Mouse (Mus musculus): Measurements from ENCODE around the gene Gls. TPM values are rescaled to one million over a fixed set of nuclear protein-coding genes. Genes with fewer than 3 reads are reported as not detected.

Gene Gls
- total RNA-seq, 2 experiments from 2014 or later: 367 to 371 TPM

DNA sequence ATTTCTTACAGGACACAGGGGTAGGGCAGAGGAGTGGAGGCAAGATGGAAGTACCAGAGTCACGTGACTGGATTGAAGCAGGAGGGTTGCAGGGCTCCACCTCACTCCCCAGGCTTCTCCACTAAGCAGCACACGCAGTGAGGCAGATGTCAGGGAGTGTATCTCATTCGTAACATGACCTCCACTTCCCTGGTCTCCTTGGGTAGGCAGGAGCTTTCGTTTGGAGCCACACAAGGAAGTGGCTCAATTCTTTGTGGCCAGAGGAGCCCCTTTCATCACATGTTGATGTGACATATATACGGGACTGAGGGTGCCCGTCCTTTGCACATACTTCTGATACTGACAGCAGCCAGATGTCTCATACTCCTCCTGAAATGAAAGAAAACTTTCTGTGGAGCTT lies 103.2 kb downstream of the Gls start:
- no peak for DNase-seq (ENCODE audit: low spot score in 2 of 2)

DNA sequence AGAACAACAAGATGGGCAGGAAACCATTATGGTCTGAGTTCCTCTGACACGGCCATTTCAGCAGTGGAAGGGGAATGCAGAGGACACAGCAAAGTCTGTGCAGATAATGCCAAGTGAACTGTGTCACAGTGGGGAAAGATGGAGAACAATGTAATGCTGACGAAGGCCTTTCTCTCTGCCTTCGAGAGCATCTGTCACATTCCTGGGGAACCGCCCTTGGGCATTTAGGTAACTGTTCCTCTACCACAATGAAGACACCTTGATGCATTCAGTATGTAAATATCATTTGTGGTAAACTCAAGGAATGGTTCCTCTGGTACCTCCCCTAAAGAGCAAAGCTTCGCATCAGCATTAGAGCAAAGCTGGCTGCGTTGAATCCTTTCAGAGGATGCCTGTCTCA lies 105.7 kb downstream of the Gls start:
- no peak for DNase-seq (ENCODE audit: low spot score in 2 of 2)

DNA sequence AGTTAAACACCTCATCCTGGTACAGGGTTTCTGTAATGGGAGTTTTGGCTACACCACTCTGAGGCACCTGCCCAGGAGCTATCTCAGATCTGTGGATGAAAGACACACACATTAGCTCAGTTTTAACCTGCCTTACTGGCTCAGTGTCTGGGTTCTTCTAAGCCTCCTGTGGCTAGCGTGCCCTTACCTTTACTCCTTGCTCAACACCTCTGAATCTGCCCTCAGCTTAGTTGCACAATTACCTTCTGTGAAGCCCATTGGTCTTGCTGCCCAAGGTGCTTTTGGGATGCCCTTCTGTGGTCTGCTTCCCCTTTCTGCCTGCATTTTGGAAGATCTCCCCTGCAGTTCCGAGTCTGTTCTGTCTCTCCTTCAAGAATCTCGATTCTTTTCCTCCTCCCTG lies 108.2 kb downstream of the Gls start:
- no peak for DNase-seq (ENCODE audit: low spot score in 2 of 2)

DNA sequence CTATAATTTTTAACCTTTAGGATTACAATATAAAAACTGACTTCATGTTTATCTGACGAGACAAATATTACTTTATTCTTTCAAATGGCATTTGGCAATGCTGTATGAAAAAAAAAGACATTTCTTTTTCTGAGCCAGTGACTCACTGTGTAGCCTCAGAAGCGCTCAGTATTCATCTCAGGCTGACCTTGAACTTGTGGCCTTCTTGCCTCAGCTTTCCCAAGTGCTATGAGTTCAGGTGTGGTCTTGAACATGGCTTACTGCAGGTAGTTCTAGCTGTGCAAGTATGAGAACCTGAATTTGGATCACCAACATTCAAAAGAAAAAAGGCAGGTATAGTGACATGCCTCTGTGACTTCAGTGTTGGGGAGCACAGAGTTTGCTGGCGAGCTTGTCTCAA lies 112.0 kb downstream of the Gls start:
- DNase-seq (ENCODE audit: low spot score in 2 of 2): no peak

DNA sequence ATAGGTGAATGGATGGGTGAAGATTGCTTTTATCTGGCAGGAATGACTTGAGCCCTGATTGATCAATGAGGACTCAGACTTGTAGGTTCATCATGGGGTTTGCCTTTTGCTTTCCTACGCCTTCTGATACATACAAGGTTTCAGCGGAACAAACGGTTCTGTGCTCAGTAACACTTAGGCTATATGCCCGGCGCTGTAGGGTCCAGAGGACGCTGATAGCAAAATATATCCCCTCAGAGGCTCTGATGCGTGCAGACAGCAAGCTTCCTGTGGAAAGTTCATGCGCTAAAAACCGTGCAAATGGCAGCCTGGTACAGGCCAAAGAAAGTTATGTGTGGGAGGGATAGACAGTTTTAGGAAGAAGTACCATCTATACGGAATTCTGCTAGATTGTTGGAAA lies 112.8 kb downstream of the Gls start:
- no peak for DNase-seq (ENCODE audit: low spot score in 2 of 2)

DNA sequence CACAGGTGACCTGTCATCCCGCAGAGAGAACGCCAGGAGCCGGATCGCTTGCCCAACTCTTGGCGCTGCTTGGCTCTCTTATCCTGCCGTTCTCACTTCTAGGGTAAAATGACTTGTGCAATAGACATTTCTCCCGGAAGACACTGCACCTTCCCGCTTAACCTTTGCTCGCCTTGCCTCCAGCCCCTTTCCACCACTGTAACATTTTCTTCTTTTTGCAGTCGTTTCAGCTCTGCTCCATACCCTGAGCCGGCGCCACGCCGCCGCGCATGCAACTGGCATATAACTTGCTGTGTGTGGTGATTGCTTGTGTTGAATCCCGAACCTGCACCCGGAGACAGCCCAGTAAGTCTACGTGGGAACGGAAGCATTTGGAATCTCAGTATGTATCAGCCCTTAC lies 113.3 kb downstream of the Gls start:
- DNase-seq (ENCODE audit: low spot score in 2 of 2): no peak

DNA sequence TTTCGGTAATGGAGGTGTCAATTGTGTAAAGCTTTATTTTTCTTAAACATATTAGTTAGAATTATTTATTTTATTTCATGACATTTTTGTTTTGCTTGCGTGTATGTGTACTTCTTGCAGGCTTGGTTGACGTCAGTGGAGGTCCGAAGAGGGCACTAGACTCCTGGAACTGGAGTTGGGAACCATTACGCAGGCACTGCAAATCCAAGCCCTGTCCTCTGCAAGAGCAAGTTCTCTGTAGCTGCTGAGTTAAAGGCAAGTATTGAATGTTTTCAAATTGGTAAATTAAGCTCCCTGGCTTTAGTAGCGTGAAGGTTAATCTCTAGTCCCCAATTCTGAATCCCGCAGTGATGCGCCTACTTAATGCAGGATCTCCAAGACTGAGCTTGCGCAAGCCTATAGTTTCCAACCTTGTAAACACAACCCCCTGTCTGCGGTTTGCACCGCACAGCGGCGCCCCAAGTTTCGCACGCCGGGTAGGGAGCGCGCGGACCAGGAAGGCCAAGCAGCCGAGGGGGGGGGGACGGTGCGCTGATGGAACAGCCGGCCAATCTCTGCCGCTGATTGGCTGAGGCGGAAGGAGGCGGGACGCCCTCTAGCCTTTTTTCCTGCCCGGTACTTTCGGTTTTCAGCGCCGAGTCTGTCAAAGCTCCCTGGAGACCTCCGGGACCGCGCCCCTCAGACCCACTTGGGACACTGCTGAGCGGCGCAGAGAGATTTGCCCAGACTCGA lies 114.0 kb downstream of the Gls start, which contains the start of gene Stat1:
Gene Stat1, plus strand, starts transcription at position 581 of the 732 bp plus-strand sequence.
- peak; percentile 68 to 87 for DNase-seq (ENCODE audit: low spot score in 2 of 2)

DNA sequence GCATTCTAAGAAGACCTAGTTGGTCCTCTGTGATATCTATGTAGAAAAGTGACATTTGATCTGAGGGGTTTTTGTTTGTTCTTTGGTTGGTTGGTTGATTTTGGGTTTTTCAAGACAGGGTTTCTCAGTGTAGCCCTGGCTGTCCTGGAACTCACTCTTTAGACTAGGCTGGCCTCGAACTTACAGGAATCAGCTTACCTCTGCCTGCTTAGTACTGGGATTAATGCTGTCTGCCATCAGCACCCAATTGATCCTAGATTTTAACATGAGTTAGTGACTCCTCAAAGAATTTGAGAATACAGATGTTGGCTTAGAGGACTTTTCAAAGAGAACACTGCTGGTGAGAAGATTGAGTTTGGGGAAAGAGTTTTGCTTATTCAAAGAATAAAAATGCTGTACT lies 115.3 kb downstream of the Gls start:
- no peak for DNase-seq (ENCODE audit: low spot score in 2 of 2)

DNA sequence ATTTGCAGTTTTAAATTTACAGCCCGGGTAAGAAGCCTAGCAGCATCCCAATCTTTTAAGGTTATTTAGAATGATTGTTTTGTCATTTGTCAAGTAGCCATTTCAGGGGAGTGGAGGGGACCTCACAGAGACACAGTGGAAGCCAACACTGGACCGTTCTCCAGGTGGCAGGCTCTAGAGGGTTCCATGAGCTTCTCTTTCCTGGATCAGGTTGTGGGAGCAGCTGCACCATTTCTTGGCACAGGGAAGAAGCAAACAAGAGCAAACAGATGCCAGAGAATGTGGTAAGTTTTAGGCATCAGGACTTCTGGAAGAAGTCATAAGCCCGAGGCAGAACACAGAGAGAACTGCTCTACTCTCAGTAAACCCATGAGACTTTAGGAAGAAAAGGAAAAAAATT lies 116.6 kb downstream of the Gls start:
- DNase-seq (ENCODE audit: low spot score in 2 of 2): no peak

DNA sequence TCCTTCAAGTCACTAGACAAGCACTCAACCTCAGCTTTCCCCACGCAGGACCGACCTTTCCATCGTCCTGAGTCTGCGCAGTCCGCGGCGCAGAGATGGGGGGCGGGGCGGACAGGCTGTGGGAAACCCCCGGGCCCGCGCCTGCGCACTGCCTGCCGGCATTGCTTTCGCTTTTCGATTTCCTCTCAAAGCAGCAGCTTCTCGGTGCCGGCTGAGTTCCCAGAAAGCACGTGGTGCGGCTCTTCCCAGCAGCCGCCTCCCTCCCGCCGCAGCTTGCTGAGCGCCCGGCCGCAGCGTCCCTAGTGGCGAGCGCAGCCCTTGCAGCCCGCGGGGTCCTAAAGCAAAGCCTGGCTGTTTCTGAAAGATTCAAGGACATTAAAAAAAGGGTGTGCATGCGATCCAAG lies 119.4 kb downstream of the Gls start:
- peak; percentile 99 for DNase-seq (ENCODE audit: low spot score in 2 of 2)

Other genes starting within 250 kb of the Gls start
- gene Stat4, start 246.1 kb downstream of the Gls start, total RNA-seq (2021): under 1 TPM; 0.46 to 0.97 TPM
- gene Stat1, start 113.8 kb downstream of the Gls start, total RNA-seq (2021): 10 to 100 TPM; 22.0 to 23.5 TPM